Mouse (Mus musculus): Measurements from ENCODE around the gene Heyl. TPM values are rescaled to one million over a fixed set of nuclear protein-coding genes. Genes with fewer than 3 reads are reported as not detected.
"Not testable (repeated sequence)": the region's sequence is repeated elsewhere in the genome, so short reads cannot be mapped to it uniquely, and the experiment has no call there.

Gene Heyl
- polyA plus RNA-seq, 1 experiment, result 8.3 TPM

DNA sequence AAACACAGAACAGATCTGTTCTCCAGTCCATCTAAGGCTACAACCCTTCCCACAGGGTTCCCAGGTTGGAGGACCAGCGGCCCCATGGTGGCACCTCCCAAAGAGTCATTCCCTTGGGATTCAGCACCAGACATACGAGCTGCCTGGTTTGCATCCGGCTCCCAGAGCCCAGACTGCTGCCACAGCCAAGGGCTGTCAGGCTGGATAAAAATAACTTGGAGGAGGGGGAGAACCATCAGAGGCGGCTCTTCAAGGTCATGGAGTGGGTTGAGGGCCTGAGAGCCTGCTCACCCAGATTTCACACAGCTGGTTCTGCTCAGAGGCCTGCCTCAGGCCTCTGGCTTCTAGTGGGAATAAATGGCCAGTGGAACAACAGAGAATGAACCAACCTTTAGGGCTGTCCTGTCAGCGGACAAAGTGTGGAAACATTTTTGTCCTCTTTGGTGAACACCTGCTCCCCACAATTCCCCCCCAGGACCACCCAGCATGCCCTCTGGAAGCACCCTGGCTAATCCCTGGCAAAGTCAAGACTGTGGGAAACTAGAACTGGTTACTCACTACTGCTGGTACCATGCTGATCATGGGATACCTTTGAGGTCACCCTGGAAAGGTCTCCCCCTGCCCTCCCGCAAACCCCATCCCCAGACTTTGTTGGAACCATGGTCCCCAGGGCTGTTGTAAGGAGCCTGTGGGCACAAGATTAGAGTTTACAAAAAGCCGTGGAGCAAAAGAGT, 14.0 kb downstream of the Heyl start:
- peaks cover 11% of the 10 kb centered on the region; the same call in 1 of the 2 replicates for H3K4me1 ChIP-seq (ENCODE audit: control insufficient read depth, insufficient read depth, insufficient read length, low read length)
- H3K4me3 ChIP-seq (ENCODE audit: insufficient read depth, low read depth, low read length), result no peak overlapping the region
- H3K27ac ChIP-seq (replicated peaks; ENCODE audit: low read depth, low read length), result peak overlapping the region; percentile 98

GRCm38 (mm10) chr4:123248971-123249567, 15.7 kb downstream of the Heyl start:
- peak overlapping the region; percentile 98 for H3K27ac ChIP-seq (replicated peaks; ENCODE audit: low read depth, low read length)
- peaks cover 11% of the 10 kb centered on the region; the same call in 1 of the 2 replicates for H3K4me1 ChIP-seq (ENCODE audit: control insufficient read depth, insufficient read depth, insufficient read length, low read length)
- H3K4me3 ChIP-seq (ENCODE audit: insufficient read depth, low read depth, low read length), result no peak overlapping the region

DNA sequence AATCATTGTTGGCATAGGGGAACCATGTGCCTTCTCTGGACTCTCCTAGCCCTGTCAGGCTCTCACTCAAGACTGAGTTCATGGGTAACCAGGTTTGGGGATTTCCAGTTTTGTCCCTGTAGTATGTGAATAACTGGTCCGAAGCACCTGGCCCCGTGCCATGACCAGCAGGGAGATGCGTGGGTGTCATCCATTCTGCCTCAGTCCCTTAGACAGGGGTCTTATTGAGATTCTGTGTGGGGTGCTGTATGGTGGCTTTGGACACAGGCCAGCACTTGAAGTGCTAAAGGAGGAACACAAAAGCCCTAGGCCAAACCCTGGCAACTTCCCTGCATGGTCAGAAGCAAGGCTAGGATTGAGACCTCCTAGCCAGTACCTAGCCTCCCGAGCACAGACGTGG, 18.9 kb downstream of the Heyl start:
- no peak overlapping the region for H3K27ac ChIP-seq (replicated peaks; ENCODE audit: low read depth, low read length)
- no peak overlapping the region for H3K4me3 ChIP-seq (ENCODE audit: insufficient read depth, low read depth, low read length)
- peaks cover 9% of the 10 kb centered on the region; the same call in 1 of the 2 replicates for H3K4me1 ChIP-seq (ENCODE audit: control insufficient read depth, insufficient read depth, insufficient read length, low read length)

GRCm38 (mm10) chr4:123254617-123255016, 21.3 kb downstream of the Heyl start:
- Histone ChIP-seq H3K4me3 (ENCODE audit: insufficient read depth, low read depth, low read length) (no peak overlapping the region), H3K4me1 (ENCODE audit: control insufficient read depth, insufficient read depth, insufficient read length, low read length) (no peaks in the 10 kb centered on the region), H3K27ac (replicated peaks; ENCODE audit: low read depth, low read length) (no peak overlapping the region)

DNA sequence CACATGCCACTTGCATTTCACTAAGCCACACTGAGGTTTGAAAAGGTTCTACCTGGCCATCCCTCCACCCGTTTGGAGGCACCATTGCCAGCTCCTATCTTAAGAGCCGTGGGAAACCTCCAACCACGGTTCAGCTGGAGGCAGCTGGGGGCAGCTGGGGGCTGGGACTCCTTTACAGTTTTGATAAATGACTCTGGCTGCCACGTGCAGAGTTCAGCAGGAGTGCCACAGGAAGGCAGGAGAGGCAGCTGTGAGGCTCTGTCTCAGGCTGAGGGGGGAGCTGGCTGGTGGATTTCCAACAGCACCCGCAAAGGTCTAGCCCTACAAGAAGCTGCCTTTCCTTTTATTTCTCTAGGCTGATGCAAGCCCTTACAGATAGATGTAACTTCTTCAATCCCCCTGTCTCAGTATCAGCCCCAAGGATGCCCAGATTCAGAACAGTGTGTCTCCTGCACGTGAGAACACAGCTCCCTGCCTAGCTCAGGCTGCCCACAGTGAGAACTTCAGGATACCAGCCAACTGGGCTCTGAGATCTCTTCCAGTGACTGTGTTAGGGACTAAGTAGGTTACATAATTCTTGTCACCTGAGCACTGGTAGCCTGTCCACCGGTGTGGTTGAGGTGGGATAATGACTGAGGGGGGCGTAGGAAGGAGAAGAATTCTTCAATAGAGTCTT, 26.9 kb downstream of the Heyl start:
- H3K27ac ChIP-seq (replicated peaks; ENCODE audit: low read depth, low read length), result no peak overlapping the region
- no peaks in the 10 kb centered on the region for H3K4me1 ChIP-seq (ENCODE audit: control insufficient read depth, insufficient read depth, insufficient read length, low read length)
- no peak overlapping the region for H3K4me3 ChIP-seq (ENCODE audit: insufficient read depth, low read depth, low read length)

DNA sequence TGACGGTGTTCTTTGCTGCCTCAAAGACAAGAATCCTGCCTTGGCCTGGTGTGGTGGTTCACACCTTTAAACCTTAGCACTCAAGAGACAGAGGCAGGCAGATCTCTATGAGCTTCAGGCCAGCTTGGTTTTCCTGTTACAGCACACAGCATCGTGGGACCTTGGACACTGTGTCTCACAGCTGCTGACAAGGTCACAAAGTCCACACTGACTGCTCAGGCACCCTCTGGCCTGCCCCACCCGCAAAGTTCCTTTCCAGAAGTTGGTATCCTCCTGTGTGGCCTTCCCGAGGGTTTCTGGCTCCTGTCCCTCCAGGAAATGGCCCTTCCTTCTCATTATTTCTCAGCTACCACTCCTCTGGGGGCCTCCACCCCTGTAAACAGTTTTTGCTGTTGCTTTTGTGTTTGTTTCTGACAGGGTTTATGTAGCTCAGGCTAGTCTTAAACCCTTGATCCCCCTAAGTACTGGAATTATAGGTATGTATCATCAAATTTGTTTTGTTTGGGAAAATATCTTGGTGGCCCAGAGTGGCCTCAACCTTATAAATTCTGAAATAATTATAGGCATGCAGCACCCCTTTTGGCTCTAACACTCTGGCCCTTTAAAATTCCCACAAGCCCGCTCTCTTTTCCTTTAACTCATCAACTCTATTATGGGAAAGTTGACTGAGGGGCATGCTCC, 28.5 kb downstream of the Heyl start, which contains the start of gene Pabpc4:
Gene Pabpc4, plus strand, starts transcription at position 631 of the 681 bp plus-strand sequence.
- Histone ChIP-seq H3K4me3 (ENCODE audit: insufficient read depth, low read depth, low read length) (no peak within 1 kb of the TSS), H3K4me1 (ENCODE audit: control insufficient read depth, insufficient read depth, insufficient read length, low read length) (no peaks in the 10 kb centered on the region), H3K27ac (replicated peaks; ENCODE audit: low read depth, low read length) (no peak within 1 kb of the TSS)

GRCm38 (mm10) chr4:123271063-123271462, 37.7 kb downstream of the Heyl start:
- H3K4me3 ChIP-seq (ENCODE audit: insufficient read depth, low read depth, low read length), result no peak overlapping the region
- no peak overlapping the region for H3K27ac ChIP-seq (replicated peaks; ENCODE audit: low read depth, low read length)
- H3K4me1 ChIP-seq (ENCODE audit: control insufficient read depth, insufficient read depth, insufficient read length, low read length), result no peaks in the 10 kb centered on the region

DNA sequence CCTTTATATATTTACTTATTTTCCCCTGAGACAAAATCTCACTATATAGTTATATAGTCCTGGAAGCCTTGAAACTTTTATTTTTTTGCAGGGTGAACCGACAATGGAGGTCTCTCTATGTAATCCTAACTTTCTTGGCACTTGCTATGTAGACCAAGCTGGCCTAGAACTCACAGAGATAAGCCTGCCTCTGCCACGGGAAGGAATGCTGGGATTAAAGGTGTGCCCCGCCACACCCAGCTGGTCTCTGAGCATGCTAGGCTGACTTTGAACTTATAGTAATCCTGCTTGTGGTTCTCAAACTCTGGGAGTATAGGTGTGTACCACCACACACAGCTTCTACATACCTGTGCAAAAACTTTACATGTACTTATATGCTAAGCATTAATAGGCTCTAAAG, 46.8 kb downstream of the Heyl start:
- peaks cover 6% of the 10 kb centered on the region; the same call in 1 of the 2 replicates for H3K4me1 ChIP-seq (ENCODE audit: control insufficient read depth, insufficient read depth, insufficient read length, low read length)
- H3K4me3 ChIP-seq (ENCODE audit: insufficient read depth, low read depth, low read length), result no peak overlapping the region
- H3K27ac ChIP-seq (replicated peaks; ENCODE audit: low read depth, low read length), result no peak overlapping the region

GRCm38 (mm10) chr4:123282500-123282899, 49.1 kb downstream of the Heyl start:
- H3K27ac ChIP-seq (replicated peaks; ENCODE audit: low read depth, low read length), result no peak overlapping the region; the same call in 1 of the 2 replicates
- H3K4me1 ChIP-seq (ENCODE audit: control insufficient read depth, insufficient read depth, insufficient read length, low read length), result peaks cover 9% of the 10 kb centered on the region; the same call in 1 of the 2 replicates
- H3K4me3 ChIP-seq (ENCODE audit: insufficient read depth, low read depth, low read length), result peak overlapping the region; percentile 66

DNA sequence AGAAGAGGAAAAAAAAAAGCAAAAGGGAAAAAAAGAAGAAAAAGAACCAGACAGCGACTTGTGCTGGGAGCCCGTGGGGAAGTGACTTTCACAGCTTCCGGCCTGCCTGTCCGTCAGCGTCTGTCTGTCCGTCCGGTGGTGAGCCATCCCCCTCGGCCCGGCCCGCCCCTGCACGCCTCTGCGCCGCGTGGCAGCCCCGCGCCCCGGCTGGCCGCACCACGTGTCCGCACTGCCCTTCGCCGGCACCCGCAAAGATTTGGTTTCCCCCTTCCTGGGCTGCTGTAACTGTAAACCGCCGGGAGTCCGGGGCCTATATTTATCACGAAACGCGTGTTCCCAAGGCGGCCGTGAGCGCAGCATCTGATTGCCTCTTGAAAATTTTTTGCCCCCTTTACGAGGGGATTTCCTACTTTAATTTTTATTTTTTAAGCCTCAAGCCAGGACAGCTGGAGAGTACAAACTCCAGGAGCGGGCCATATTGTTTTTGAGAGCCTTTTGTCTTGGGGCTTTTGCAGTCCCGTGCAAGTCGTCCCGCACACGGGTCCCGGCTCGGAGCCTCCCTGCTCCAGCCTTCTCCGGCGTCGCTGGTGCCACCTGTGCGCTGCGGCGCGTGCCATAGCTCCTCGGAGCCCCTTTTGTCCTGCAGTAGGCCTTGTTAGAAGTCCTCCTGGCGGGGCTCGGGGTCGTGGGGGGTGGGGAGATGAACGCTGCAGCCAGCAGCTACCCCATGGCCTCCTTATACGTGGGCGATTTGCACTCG, 49.7 kb downstream of the Heyl start:
- not testable (repeated sequence) for H3K4me1 ChIP-seq (ENCODE audit: control insufficient read depth, insufficient read depth, insufficient read length, low read length)
- Histone ChIP-seq H3K27ac (replicated peaks; ENCODE audit: low read depth, low read length) (peak overlapping the region; percentile 60), H3K4me3 (ENCODE audit: insufficient read depth, low read depth, low read length) (peak overlapping the region; percentile 66)

DNA sequence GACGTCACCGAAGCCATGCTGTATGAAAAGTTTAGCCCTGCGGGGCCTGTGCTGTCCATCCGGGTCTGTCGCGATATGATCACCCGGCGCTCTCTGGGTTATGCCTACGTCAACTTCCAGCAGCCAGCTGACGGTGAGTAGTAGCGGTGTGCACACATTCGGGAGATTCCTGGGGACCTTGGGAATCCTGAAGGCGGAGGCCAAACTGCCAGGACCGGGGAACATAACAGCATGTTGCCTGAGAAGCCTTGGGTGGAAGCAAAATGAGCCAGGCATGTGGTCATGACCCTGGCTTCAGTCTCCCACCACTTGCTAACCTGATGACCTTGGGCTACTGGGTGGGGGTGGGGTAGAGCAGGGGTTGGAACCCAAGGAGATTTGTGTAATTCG, 50.3 kb downstream of the Heyl start:
- H3K27ac ChIP-seq (replicated peaks; ENCODE audit: low read depth, low read length), result peak overlapping the region; percentile 60
- H3K4me1 ChIP-seq (ENCODE audit: control insufficient read depth, insufficient read depth, insufficient read length, low read length), result not testable (repeated sequence)

GRCm38 (mm10) chr4:123284731-123285624, 51.6 kb downstream of the Heyl start:
- Histone ChIP-seq H3K4me1 (ENCODE audit: control insufficient read depth, insufficient read depth, insufficient read length, low read length) (peaks cover 9% of the 10 kb centered on the region; the same call in 1 of the 2 replicates), H3K27ac (replicated peaks; ENCODE audit: low read depth, low read length) (no peak overlapping the region), H3K4me3 (ENCODE audit: insufficient read depth, low read depth, low read length) (peak overlapping the region; percentile 66)

More for the DNA sequence above, 50.3 kb downstream of the Heyl start:
- H3K4me3 ChIP-seq (ENCODE audit: insufficient read depth, low read depth, low read length), result peak overlapping the region; percentile 66

GRCm38 (mm10) chr4:123286790-123287189, 53.4 kb downstream of the Heyl start:
- Histone ChIP-seq H3K4me3 (ENCODE audit: insufficient read depth, low read depth, low read length) (no peak overlapping the region), H3K27ac (replicated peaks; ENCODE audit: low read depth, low read length) (no peak overlapping the region), H3K4me1 (ENCODE audit: control insufficient read depth, insufficient read depth, insufficient read length, low read length) (peaks cover 9% of the 10 kb centered on the region; the same call in 1 of the 2 replicates)

Measured in brown adipose tissue, adult 24 weeks (tissue).